Mouse (Mus musculus): Measurements from ENCODE around the gene Gclm. TPM values are rescaled to one million over a fixed set of nuclear protein-coding genes. Genes with fewer than 3 reads are reported as not detected.
A peak's percentile ranks its signal among the peaks of the same experiment; 100 is the strongest.
"Not testable (repeated sequence)": the region's sequence is repeated elsewhere in the genome, so short reads cannot be mapped to it uniquely, and the experiment has no call there.

Gene Gclm
- polyA plus RNA-seq, 1 experiment from 2014 or later: 42.5 TPM

GRCm38 (mm10) chr3:122246406-122246805, 1.0 kb downstream of the Gclm start:
- H3K4me2 ChIP-seq (ENCODE audit: low read length): peak overlapping the region; percentile 66
- no peaks in the 10 kb centered on the region for H3K27me3 ChIP-seq (ENCODE audit: control insufficient read depth, insufficient read depth, low read length)
- no peak for DNase-seq
- no peaks in the 10 kb centered on the region for H3K9me3 ChIP-seq (ENCODE audit: control insufficient read depth, low read length)
- peaks cover 16% of the 10 kb centered on the region for H3K4me1 ChIP-seq (ENCODE audit: control insufficient read depth, insufficient read depth, low read length)
- peak overlapping the region; percentile 86 for H3K9ac ChIP-seq (replicated peaks; ENCODE audit: low read length)
- WGBS: 28% methylated on average over 6 of the region's 6 CpGs
- H3K36me3 ChIP-seq (ENCODE audit: control insufficient read depth, insufficient read depth, low read length): no peaks in the 10 kb centered on the region
- ATAC-seq (ENCODE audit: low FRiP score, low TSS enrichment): no peak
- H3K27ac ChIP-seq (replicated peaks; ENCODE audit: low read depth, low read length): peak overlapping the region; percentile 93
- H3K4me3 ChIP-seq (replicated peaks; ENCODE audit: low read depth, low read length): peak overlapping the region; percentile 90

DNA sequence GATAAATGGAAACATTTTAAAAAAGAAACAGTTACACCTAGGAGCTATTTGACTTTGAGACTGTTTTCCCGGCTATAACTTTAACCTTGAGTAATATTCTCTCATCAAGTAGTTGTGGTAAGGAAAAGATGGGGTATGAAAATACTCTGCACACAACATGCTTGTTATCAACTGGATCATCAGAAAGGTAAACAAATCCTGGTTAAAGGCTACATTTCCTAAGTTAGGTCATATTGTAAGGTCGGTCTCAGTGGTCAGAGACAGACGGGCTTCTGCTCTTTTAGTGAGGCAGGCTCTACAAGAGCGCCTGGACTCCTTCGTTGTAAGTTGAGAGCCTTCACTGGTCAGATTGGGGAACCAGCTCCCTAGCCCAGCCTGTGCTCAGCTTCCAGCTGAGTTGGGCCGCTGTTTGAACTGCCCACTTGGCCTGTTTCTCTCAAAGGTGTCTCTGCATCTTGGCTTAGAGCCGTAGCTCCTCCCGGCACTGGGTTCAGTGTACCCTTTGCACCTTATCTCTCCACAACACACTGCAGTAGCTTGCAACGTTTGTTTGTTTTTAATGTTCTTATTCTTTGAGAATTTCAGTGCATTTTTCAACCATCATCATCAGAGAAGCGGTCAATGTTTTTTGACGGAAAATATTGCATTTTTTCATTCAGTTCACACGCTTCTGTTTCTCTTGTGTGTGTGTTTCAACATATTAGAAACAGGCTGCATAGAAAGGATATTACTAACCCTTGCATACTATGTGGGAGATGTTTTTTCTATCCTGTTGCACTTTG, 1.8 kb downstream of the Gclm start:
- Histone ChIP-seq H3K27ac (replicated peaks; ENCODE audit: low read depth, low read length) (no peak overlapping the region), H3K9me3 (ENCODE audit: control insufficient read depth, low read length) (no peaks in the 10 kb centered on the region), H3K4me1 (ENCODE audit: control insufficient read depth, insufficient read depth, low read length) (peaks cover 16% of the 10 kb centered on the region), H3K4me3 (replicated peaks; ENCODE audit: low read depth, low read length) (peak overlapping the region; percentile 90; the same call in 1 of the 2 replicates), H3K27me3 (ENCODE audit: control insufficient read depth, insufficient read depth, low read length) (no peaks in the 10 kb centered on the region), H3K36me3 (ENCODE audit: control insufficient read depth, insufficient read depth, low read length) (no peaks in the 10 kb centered on the region), H3K4me2 (ENCODE audit: low read length) (peak overlapping the region; percentile 66), H3K9ac (replicated peaks; ENCODE audit: low read length) (no peak overlapping the region; the same call in 1 of the 2 replicates)
- WGBS: 71% methylated on average over 12 of the region's 12 CpGs
- DNase-seq (peak; percentile 2), ATAC-seq (ENCODE audit: low FRiP score, low TSS enrichment) (no peak)

- no peaks in the 10 kb centered on the region for H3K9me3 ChIP-seq (ENCODE audit: control insufficient read depth, low read length)
- ATAC-seq (ENCODE audit: low FRiP score, low TSS enrichment) (no peak), DNase-seq (no peak)
- no peak overlapping the region for H3K4me3 ChIP-seq (replicated peaks; ENCODE audit: low read depth, low read length)
- peak overlapping the region; percentile 66 for H3K4me2 ChIP-seq (ENCODE audit: low read length)
- H3K27me3 ChIP-seq (ENCODE audit: control insufficient read depth, insufficient read depth, low read length): no peaks in the 10 kb centered on the region
- no peak overlapping the region for H3K9ac ChIP-seq (replicated peaks; ENCODE audit: low read length)
- H3K27ac ChIP-seq (replicated peaks; ENCODE audit: low read depth, low read length): no peak overlapping the region
- no peaks in the 10 kb centered on the region for H3K36me3 ChIP-seq (ENCODE audit: control insufficient read depth, insufficient read depth, low read length)
- 95% methylated on average over 2 of the region's 2 CpGs for WGBS
- peaks cover 16% of the 10 kb centered on the region for H3K4me1 ChIP-seq (ENCODE audit: control insufficient read depth, insufficient read depth, low read length)
These were observed 2.4 kb downstream of the Gclm start for GRCm38 (mm10) chr3:122247768-122248100.

DNA sequence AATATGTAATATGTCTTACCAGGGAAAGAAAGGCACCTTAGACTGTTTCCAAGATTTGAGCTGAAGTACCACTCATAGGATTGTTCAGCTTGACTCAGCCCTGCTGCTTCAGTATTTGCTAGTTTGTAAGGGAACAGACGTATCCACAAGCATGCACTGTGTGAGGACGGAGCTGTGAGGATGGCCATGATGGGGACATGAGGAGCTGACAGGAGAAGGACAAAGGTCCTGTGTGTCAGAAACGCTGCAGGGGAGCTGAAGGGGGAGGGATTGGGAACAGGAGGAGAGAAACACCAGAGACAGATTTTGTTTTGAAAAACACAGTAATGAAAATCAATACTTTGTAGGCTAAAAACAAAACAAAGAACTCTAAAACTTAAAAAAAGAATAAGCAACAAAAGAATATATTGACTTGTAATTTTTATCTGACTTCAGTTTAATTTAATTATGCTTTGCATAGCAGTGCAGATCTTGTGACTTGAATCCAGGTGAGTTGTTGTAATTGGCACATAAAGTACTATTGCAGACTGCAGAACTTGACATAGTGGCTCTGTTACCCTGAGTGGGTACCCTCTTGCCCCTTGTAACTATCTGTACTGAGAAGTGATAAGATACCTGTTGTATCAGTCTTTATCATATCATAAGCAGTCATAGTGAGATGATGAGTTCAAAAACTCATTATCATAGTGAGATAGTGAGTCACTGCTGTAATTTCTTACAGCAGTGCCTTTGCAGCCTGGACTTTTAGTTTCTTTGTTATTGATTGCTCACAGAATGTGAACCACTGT, 7.3 kb downstream of the Gclm start:
- Histone ChIP-seq H3K9ac (replicated peaks; ENCODE audit: low read length) (no peak overlapping the region), H3K27me3 (ENCODE audit: control insufficient read depth, insufficient read depth, low read length) (no peaks in the 10 kb centered on the region), H3K27ac (replicated peaks; ENCODE audit: low read depth, low read length) (no peak overlapping the region), H3K4me3 (replicated peaks; ENCODE audit: low read depth, low read length) (no peak overlapping the region), H3K4me1 (ENCODE audit: control insufficient read depth, insufficient read depth, low read length) (peaks cover 3% of the 10 kb centered on the region; the same call in 1 of the 2 replicates), H3K36me3 (ENCODE audit: control insufficient read depth, insufficient read depth, low read length) (no peaks in the 10 kb centered on the region), H3K4me2 (ENCODE audit: low read length) (no peak overlapping the region), H3K9me3 (ENCODE audit: control insufficient read depth, low read length) (no peaks in the 10 kb centered on the region)
- 47% methylated on average over 3 of the region's 3 CpGs for WGBS
- ATAC-seq (ENCODE audit: low FRiP score, low TSS enrichment) (no peak), DNase-seq (no peak)

DNA sequence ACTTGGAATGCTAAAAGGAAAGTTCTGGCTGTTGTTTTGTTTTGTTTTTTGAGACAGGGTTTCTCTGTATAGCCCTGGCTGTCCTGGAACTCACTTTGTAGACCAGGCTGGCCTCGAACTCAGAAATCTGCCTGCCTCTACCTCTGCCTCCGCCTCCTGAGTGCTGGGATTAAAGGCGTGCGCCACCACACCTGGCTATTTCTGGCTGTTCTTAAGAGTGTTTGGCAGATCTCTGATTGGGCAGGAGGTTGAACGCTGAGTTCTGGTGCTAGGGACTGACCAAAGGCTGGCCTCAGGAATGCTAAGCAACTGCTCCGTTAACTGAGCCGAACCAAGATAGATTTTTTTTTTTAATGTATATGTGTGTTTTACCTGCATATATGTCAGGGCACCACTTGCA, 8.7 kb downstream of the Gclm start:
- not testable (repeated sequence) for DNase-seq; H3K36me3 ChIP-seq (ENCODE audit: control insufficient read depth, insufficient read depth, low read length); ATAC-seq (ENCODE audit: low FRiP score, low TSS enrichment); H3K4me3 ChIP-seq (replicated peaks; ENCODE audit: low read depth, low read length); H3K27me3 ChIP-seq (ENCODE audit: control insufficient read depth, insufficient read depth, low read length); H3K4me1 ChIP-seq (ENCODE audit: control insufficient read depth, insufficient read depth, low read length); H3K4me2 ChIP-seq (ENCODE audit: low read length); H3K9ac ChIP-seq (replicated peaks; ENCODE audit: low read length); H3K9me3 ChIP-seq (ENCODE audit: control insufficient read depth, low read length); H3K27ac ChIP-seq (replicated peaks; ENCODE audit: low read depth, low read length)
- WGBS: 88% methylated on average over 7 of the region's 7 CpGs

- H3K9me3 ChIP-seq (ENCODE audit: control insufficient read depth, low read length): no peaks in the 10 kb centered on the region
- H3K27me3 ChIP-seq (ENCODE audit: control insufficient read depth, insufficient read depth, low read length): no peaks in the 10 kb centered on the region
- ATAC-seq (ENCODE audit: low FRiP score, low TSS enrichment) (no peak), DNase-seq (no peak)
- H3K4me2 ChIP-seq (ENCODE audit: low read length): no peak overlapping the region
- H3K4me1 ChIP-seq (ENCODE audit: control insufficient read depth, insufficient read depth, low read length): 0 out of 2 replicates have a peak, but pooled peaks cover 2% of the 10 kb centered on the region
- peaks cover 13% of the 10 kb centered on the region for H3K36me3 ChIP-seq (ENCODE audit: control insufficient read depth, insufficient read depth, low read length)
- no peak overlapping the region for H3K4me3 ChIP-seq (replicated peaks; ENCODE audit: low read depth, low read length)
- WGBS: 77% methylated on average over 5 of the region's 5 CpGs
- H3K27ac ChIP-seq (replicated peaks; ENCODE audit: low read depth, low read length): no peak overlapping the region
- H3K9ac ChIP-seq (replicated peaks; ENCODE audit: low read length): no peak overlapping the region
These were observed 24.6 kb downstream of the Gclm start for GRCm38 (mm10) chr3:122269986-122270385.

GRCm38 (mm10) chr3:122272565-122272964, 27.2 kb downstream of the Gclm start:
- H3K4me3 ChIP-seq (replicated peaks; ENCODE audit: low read depth, low read length); DNase-seq; H3K9ac ChIP-seq (replicated peaks; ENCODE audit: low read length); H3K27ac ChIP-seq (replicated peaks; ENCODE audit: low read depth, low read length); H3K27me3 ChIP-seq (ENCODE audit: control insufficient read depth, insufficient read depth, low read length); H3K4me2 ChIP-seq (ENCODE audit: low read length); ATAC-seq (ENCODE audit: low FRiP score, low TSS enrichment); H3K9me3 ChIP-seq (ENCODE audit: control insufficient read depth, low read length): not testable (repeated sequence)
- 100% methylated on average over 1 of the region's 1 CpGs for WGBS
- Histone ChIP-seq H3K36me3 (ENCODE audit: control insufficient read depth, insufficient read depth, low read length) (peaks cover 21% of the 10 kb centered on the region), H3K4me1 (ENCODE audit: control insufficient read depth, insufficient read depth, low read length) (peaks cover 17% of the 10 kb centered on the region)

DNA sequence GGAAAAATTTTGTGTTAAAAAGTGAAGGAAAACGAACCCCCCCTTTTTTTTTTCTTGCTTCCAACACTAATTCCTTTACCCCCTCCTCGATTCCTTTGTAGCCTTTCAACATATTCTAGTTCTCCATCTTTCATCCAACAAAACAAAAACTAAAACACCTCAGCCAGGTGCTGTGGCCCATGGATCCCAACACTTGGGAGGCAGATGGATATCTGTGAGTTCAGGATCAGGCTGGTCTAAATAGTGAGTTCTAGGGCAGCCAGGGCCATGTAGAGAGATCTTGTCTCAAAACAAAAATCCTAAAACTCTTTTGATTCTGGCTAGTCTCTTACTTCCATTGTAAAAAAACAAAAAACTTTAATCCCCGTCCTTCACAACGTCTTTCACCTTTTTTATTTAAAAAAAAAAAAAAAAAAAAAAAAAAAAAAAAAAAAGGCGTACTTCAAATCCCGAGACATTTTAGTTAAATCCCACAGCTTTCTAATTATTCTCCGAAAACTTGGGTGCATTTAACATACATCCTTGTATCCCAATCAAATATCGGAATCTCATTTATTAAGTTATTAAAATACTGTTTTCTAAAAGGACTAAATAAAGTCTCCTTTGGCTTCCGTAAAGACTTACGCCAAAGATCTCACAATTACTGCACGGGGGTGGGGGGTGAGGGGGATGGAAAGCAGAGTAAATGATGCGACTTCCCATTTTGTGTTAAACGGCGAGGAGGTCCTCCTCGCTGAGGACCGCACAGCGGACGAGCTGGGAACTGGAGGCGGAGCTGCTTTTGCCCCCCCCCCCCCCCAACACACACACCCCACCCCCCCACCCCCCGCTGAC, 28.3 kb downstream of the Gclm start:
- Histone ChIP-seq H3K4me3 (replicated peaks; ENCODE audit: low read depth, low read length) (peak overlapping the region; percentile 91), H3K4me1 (ENCODE audit: control insufficient read depth, insufficient read depth, low read length) (peaks cover 25% of the 10 kb centered on the region), H3K9ac (replicated peaks; ENCODE audit: low read length) (peak overlapping the region; percentile 42; the same call in 1 of the 2 replicates), H3K9me3 (ENCODE audit: control insufficient read depth, low read length) (no peaks in the 10 kb centered on the region), H3K27me3 (ENCODE audit: control insufficient read depth, insufficient read depth, low read length) (no peaks in the 10 kb centered on the region), H3K27ac (replicated peaks; ENCODE audit: low read depth, low read length) (peak overlapping the region; percentile 71), H3K36me3 (ENCODE audit: control insufficient read depth, insufficient read depth, low read length) (peaks cover 31% of the 10 kb centered on the region), H3K4me2 (ENCODE audit: low read length) (peak overlapping the region; percentile 46)
- ATAC-seq (ENCODE audit: low FRiP score, low TSS enrichment) (no peak), DNase-seq (no peak)
- 12% methylated on average over 18 of the region's 20 CpGs for WGBS

All from midbrain, embryonic 14.5 days (tissue).